Mouse (Mus musculus): ENCODE measurements at regions not wholly inside any gene's neighbourhood (a gene's known extent, or its start where the extent isn't known, plus 50 kb on each side); places are given as distances from the start of the nearest gene placed in this dataset.
A peak's percentile ranks its signal among the peaks of the same experiment; 100 is the strongest.

GRCm38 (mm10) chr9:24888282-24888681 is 114.2 kb upstream of the Tbx20 start:
- Histone ChIP-seq H3K4me3 (replicated peaks) (no peak overlapping the region), H3K4me1 (ENCODE audit: control insufficient read depth) (no peaks in the 10 kb centered on the region), H3K9me3 (ENCODE audit: control insufficient read depth, low read length) (no peaks in the 10 kb centered on the region; the same call in 1 of the 2 replicates), H3K36me3 (ENCODE audit: control insufficient read depth) (no peaks in the 10 kb centered on the region), H3K27me3 (ENCODE audit: control insufficient read depth) (no peaks in the 10 kb centered on the region)
- no peak for TF ChIP-seq TAL1 (IDR thresholded peaks at IDR 0.05; ENCODE audit: low read length)
- TF ChIP-seq GATA1 (IDR thresholded peaks at IDR 0.05; ENCODE audit: low read length) = no peak

- Histone ChIP-seq H3K4me3 (replicated peaks) (no peak overlapping the region), H3K27me3 (ENCODE audit: control insufficient read depth) (no peaks in the 10 kb centered on the region), H3K9me3 (ENCODE audit: control insufficient read depth, low read length) (no peaks in the 10 kb centered on the region), H3K4me1 (ENCODE audit: control insufficient read depth) (no peaks in the 10 kb centered on the region), H3K36me3 (ENCODE audit: control insufficient read depth) (no peaks in the 10 kb centered on the region)
- TF ChIP-seq GATA1 (IDR thresholded peaks at IDR 0.05; ENCODE audit: low read length) = no peak
- TF ChIP-seq TAL1 (IDR thresholded peaks at IDR 0.05; ENCODE audit: low read length) = no peak
Observed at GRCm38 (mm10) chr9:24896498-24897261, 122.6 kb upstream of the Tbx20 start.

- H3K36me3 ChIP-seq (ENCODE audit: control insufficient read depth) = no peaks in the 10 kb centered on the region
- no peak overlapping the region for H3K4me3 ChIP-seq (replicated peaks)
- no peaks in the 10 kb centered on the region for H3K27me3 ChIP-seq (ENCODE audit: control insufficient read depth)
- no peaks in the 10 kb centered on the region; the same call in 1 of the 2 replicates for H3K4me1 ChIP-seq (ENCODE audit: control insufficient read depth)
- no peaks in the 10 kb centered on the region for H3K9me3 ChIP-seq (ENCODE audit: control insufficient read depth, low read length)
- TF ChIP-seq GATA1 (IDR thresholded peaks at IDR 0.05; ENCODE audit: low read length) (no peak), TAL1 (IDR thresholded peaks at IDR 0.05; ENCODE audit: low read length) (no peak)
Observed at GRCm38 (mm10) chr9:24899206-24899928, 125.3 kb upstream of the Tbx20 start.

GRCm38 (mm10) chr9:24903706-24904105 is 129.6 kb upstream of the Tbx20 start:
- no peaks in the 10 kb centered on the region for H3K36me3 ChIP-seq (ENCODE audit: control insufficient read depth)
- no peaks in the 10 kb centered on the region for H3K9me3 ChIP-seq (ENCODE audit: control insufficient read depth, low read length)
- no peaks in the 10 kb centered on the region; the same call in 1 of the 2 replicates for H3K4me1 ChIP-seq (ENCODE audit: control insufficient read depth)
- H3K27me3 ChIP-seq (ENCODE audit: control insufficient read depth) = no peaks in the 10 kb centered on the region
- TF ChIP-seq TAL1 (IDR thresholded peaks at IDR 0.05; ENCODE audit: low read length) (no peak), GATA1 (IDR thresholded peaks at IDR 0.05; ENCODE audit: low read length) (no peak)
- no peak overlapping the region for H3K4me3 ChIP-seq (replicated peaks)

- no peaks in the 10 kb centered on the region for H3K9me3 ChIP-seq (ENCODE audit: control insufficient read depth, low read length)
- no peak overlapping the region for H3K4me3 ChIP-seq (replicated peaks)
- H3K27me3 ChIP-seq (ENCODE audit: control insufficient read depth) = no peaks in the 10 kb centered on the region
- H3K4me1 ChIP-seq (ENCODE audit: control insufficient read depth) = peaks cover 24% of the 10 kb centered on the region
- no peaks in the 10 kb centered on the region for H3K36me3 ChIP-seq (ENCODE audit: control insufficient read depth)
- TF ChIP-seq TAL1 (IDR thresholded peaks at IDR 0.05; ENCODE audit: low read length) (no peak), GATA1 (IDR thresholded peaks at IDR 0.05; ENCODE audit: low read length) (no peak)
Observed at GRCm38 (mm10) chr9:24909086-24909979, 135.2 kb upstream of the Tbx20 start.

DNA sequence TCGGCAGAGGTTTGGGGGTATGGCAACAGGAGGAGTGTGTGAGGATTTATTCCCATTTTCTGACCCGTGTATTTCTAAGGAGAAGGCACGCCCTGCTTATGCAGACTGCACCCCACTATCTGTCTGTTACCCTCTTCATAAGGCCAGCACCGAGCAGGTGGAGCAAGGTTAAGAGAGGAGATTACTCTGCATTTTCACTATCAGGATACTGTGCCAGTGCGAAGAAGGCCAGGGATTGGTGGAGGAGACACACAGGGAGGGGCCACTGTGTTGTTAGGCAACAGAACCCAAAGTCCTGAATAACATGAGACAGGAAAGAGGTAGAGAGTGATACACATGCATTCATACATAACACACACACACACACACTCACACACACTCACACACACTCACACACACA is 136.6 kb upstream of the Tbx20 start:
- Histone ChIP-seq H3K27me3 (ENCODE audit: control insufficient read depth) (no peaks in the 10 kb centered on the region), H3K36me3 (ENCODE audit: control insufficient read depth) (no peaks in the 10 kb centered on the region), H3K4me3 (replicated peaks) (no peak overlapping the region), H3K9me3 (ENCODE audit: control insufficient read depth, low read length) (no peaks in the 10 kb centered on the region), H3K4me1 (ENCODE audit: control insufficient read depth) (peaks cover 24% of the 10 kb centered on the region)
- TF ChIP-seq TAL1 (IDR thresholded peaks at IDR 0.05; ENCODE audit: low read length) (peak; percentile 42; the same call in 2 of the 3 replicates), GATA1 (IDR thresholded peaks at IDR 0.05; ENCODE audit: low read length) (no peak)

GRCm38 (mm10) chr9:24920031-24920445 is 145.9 kb upstream of the Tbx20 start:
- H3K4me1 ChIP-seq (ENCODE audit: control insufficient read depth) = no peaks in the 10 kb centered on the region
- no peaks in the 10 kb centered on the region for H3K36me3 ChIP-seq (ENCODE audit: control insufficient read depth)
- no peaks in the 10 kb centered on the region for H3K27me3 ChIP-seq (ENCODE audit: control insufficient read depth)
- H3K4me3 ChIP-seq (replicated peaks) = no peak overlapping the region
- TF ChIP-seq GATA1 (IDR thresholded peaks at IDR 0.05; ENCODE audit: low read length) (no peak), TAL1 (IDR thresholded peaks at IDR 0.05; ENCODE audit: low read length) (no peak)
- no peaks in the 10 kb centered on the region for H3K9me3 ChIP-seq (ENCODE audit: control insufficient read depth, low read length)

DNA sequence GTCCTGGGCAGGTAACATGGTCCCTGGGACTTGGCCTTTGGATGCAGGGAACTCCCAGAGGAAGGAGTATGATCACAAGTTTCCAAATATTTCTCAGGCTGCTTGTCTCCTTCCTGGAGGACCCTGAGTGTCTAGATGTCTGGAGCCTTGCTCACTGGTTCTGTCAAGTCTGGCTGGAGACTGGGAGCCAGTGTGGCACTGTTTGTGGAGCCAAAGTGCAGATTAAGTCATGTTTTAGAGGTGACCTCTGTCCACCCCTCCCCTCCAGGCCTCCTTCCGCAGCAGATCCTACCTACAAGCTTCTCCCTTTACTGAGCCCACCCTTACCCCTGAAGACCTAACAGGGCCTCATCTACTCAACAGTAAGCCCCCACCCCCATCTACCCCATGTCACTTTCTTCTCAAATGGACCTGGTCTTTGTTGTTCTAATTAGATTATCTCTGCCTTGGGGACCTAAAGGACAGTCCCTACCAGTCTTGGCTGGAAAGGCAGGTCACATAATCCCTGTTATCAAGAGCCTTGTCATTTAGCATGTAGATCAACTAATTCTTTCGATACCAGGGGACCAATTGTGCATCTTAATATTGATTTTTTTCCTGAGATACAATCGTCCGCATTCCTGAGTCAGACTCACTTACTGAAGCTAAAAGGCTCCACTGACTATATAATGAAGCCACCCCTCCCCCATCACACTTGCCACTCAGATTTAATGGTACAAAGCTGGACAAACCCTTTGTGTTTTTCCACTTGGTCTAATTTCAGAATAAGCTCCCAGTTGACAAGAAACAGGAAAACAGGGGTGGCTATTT is 148.2 kb upstream of the Tbx20 start:
- Histone ChIP-seq H3K36me3 (ENCODE audit: control insufficient read depth) (no peaks in the 10 kb centered on the region), H3K4me3 (replicated peaks) (no peak overlapping the region), H3K27me3 (ENCODE audit: control insufficient read depth) (no peaks in the 10 kb centered on the region), H3K9me3 (ENCODE audit: control insufficient read depth, low read length) (no peaks in the 10 kb centered on the region), H3K4me1 (ENCODE audit: control insufficient read depth) (no peaks in the 10 kb centered on the region)
- TF ChIP-seq GATA1 (IDR thresholded peaks at IDR 0.05; ENCODE audit: low read length) = no peak
- no peak for TF ChIP-seq TAL1 (IDR thresholded peaks at IDR 0.05; ENCODE audit: low read length)
